Mouse (Mus musculus) limb, embryonic 11.5 days (tissue): Measurements from ENCODE around the gene Plcb3. TPM values are rescaled to one million over a fixed set of nuclear protein-coding genes. Genes with fewer than 3 reads are reported as not detected.

ENCODE experiments used
- ATAC-seq: fragments of 200-750 bp; cut with Nextera tagmentation; 2 replicates; pipeline ENCODE4 v1.8.0; 2017; ENCODE audit warnings: low read depth; ENCODE audit not compliant: insufficient number of reproducible peaks, low FRiP score, low TSS enrichment
- DNase-seq: peaks from one replicate; pipeline ENCODE4 v3.0.0-alpha.2; 2015; ENCODE audit warnings: low spot score
- H3K27ac ChIP-seq: fragments of 300-500 bp; sonication (generic); replicated peaks from 2 replicates; pipeline ENCODE4 v1.5.1; 2014; ENCODE audit warnings: low read depth, mild to moderate bottlenecking, low read length
- H3K27me3 ChIP-seq: fragments of 300-500 bp; sonication (generic); 2 replicates; pipeline ENCODE4 v1.6.1; 2014; ENCODE audit warnings: mild to moderate bottlenecking, low read length, mixed read lengths; ENCODE audit not compliant: control insufficient read depth, insufficient read depth
- H3K36me3 ChIP-seq: fragments of 300-500 bp; sonication (generic); 2 replicates; pipeline ENCODE4 v1.6.1; 2014; ENCODE audit warnings: mild to moderate bottlenecking, low read length, moderate library complexity, mixed read lengths; ENCODE audit not compliant: control insufficient read depth, insufficient read depth
- H3K4me1 ChIP-seq: fragments of 300-500 bp; sonication (generic); 2 replicates; pipeline ENCODE4 v1.6.1; 2014; ENCODE audit warnings: low read length, mixed read lengths; ENCODE audit not compliant: control insufficient read depth, insufficient read depth
- H3K4me2 ChIP-seq: fragments of 300-500 bp; sonication (generic); 2 replicates; pipeline ENCODE4 v1.6.1; 2014; ENCODE audit warnings: low read depth, mild to moderate bottlenecking, moderate library complexity; ENCODE audit not compliant: severe bottlenecking
- H3K4me3 ChIP-seq: fragments of 300-500 bp; sonication (generic); 2 replicates; pipeline ENCODE4 v1.5.1; 2014; ENCODE audit warnings: low read depth, low read length
- H3K9ac ChIP-seq: fragments of 300-500 bp; sonication (generic); 2 replicates; pipeline ENCODE4 v1.6.1; 2014; ENCODE audit warnings: mild to moderate bottlenecking, low read length
- H3K9me3 ChIP-seq: fragments of 300-500 bp; sonication (generic); 2 replicates; pipeline ENCODE4 v1.6.1; 2016; ENCODE audit warnings: low read length; ENCODE audit not compliant: control insufficient read depth
- WGBS: fragments of 180-500 bp; shearing (Covaris S2); extraction: QIAGEN DNeasy Blood & Tissue Kit; methylation state at CpG from one replicate; pipeline ENCODE4 v1.1.7; 2014; 5-methylcytosine and 5-hydroxymethylcytosine counted together
- polyA plus RNA-seq: library from polyadenylated mRNA; unstranded; fragments of >200 nt; fragmentation: Nextera tagmentation; extraction: Ambion mirVana; gene quantifications from 2 replicates; pipeline ENCODE4 v1.2.1, GENCODE M21; 2014

Gene Plcb3
- polyA plus RNA-seq, 1 experiment from 2014 or later, result 24.4 TPM

DNA sequence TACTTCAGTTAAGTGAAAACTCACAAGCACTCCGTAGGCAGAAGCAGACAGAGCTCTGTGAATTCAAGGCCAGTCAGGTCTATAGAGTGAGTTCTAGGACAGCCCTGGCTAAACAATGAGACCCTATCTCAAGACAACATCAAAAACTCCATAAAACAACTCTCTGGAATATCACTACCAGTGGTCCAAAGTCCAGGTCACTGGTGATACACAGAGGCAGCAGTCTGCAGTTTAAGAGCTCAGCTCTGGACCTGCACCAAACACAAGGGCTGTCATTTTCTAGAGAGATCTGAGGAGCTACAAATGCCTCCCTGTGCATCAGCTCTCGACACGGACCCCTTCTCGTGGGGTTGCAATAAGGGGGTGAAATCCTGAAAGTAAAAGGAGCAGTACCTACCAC, 57.9 kb downstream of the Plcb3 start:
- Histone ChIP-seq H3K9ac (no peak overlapping the region; the same call in 1 of the 2 replicates), H3K9me3 (no peaks in the 10 kb centered on the region), H3K4me1 (peaks cover 5% of the 10 kb centered on the region), H3K4me2 (no peak overlapping the region), H3K27ac (no peak overlapping the region), H3K27me3 (peaks cover 10% of the 10 kb centered on the region), H3K4me3 (no peak overlapping the region), H3K36me3 (no peaks in the 10 kb centered on the region)
- ATAC-seq (no peak), DNase-seq (no peak)
- WGBS, result 92% methylated on average over 4 of the region's 4 CpGs

DNA sequence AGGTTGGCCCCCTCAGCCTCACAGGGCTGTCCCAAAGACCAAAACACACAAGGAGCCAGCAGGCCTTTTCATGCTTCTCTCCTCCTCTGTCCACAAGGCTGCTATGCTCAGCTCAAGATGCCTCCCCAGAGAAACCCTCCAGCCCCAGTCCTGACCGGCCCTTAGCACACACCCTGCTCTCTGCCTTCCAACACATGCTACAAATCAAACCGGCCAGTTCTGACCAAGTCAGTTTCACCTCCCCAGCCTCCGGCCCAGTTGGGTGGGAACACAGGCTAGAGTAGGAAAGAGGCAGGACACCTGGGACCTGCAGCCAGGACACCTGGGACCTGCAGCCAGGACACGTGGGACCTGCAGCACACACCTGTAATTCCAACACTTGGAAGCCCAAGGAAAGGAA, 59.8 kb downstream of the Plcb3 start:
- DNase-seq (no peak), ATAC-seq (no peak)
- Histone ChIP-seq H3K4me1 (peaks cover 5% of the 10 kb centered on the region), H3K9me3 (no peaks in the 10 kb centered on the region), H3K36me3 (peaks cover 10% of the 10 kb centered on the region), H3K4me3 (no peak overlapping the region), H3K27me3 (no peaks in the 10 kb centered on the region), H3K4me2 (no peak overlapping the region), H3K27ac (no peak overlapping the region), H3K9ac (no peak overlapping the region)
- WGBS, result 72% methylated on average over 4 of the region's 4 CpGs

DNA sequence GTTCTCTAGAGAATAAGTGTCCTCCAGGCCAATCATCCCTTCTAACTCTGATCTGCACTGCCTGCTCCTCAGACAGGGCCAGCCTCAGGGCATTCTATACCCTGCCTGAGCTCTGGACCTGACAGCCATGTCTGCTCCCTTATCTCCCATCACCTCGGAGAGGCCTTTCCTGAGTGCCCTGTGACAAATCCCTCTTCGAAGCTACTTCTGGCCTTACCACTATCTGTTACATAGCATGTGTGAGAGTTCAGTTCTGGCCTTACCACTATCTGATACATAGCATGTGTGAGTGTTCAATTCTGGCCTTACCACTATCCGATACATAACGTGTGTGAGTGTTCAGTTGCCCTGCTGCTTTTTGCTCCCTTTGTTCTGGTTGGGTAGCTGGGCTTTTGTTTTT, 61.0 kb downstream of the Plcb3 start:
- Histone ChIP-seq H3K4me1 (peaks cover 6% of the 10 kb centered on the region; the same call in 1 of the 2 replicates), H3K27ac (no peak overlapping the region), H3K36me3 (peaks cover 12% of the 10 kb centered on the region), H3K4me2 (no peak overlapping the region), H3K4me3 (no peak overlapping the region), H3K27me3 (no peaks in the 10 kb centered on the region), H3K9ac (no peak overlapping the region), H3K9me3 (no peaks in the 10 kb centered on the region)
- DNase-seq (no peak), ATAC-seq (no peak)
- WGBS, result 83% methylated on average over 4 of the region's 4 CpGs

DNA sequence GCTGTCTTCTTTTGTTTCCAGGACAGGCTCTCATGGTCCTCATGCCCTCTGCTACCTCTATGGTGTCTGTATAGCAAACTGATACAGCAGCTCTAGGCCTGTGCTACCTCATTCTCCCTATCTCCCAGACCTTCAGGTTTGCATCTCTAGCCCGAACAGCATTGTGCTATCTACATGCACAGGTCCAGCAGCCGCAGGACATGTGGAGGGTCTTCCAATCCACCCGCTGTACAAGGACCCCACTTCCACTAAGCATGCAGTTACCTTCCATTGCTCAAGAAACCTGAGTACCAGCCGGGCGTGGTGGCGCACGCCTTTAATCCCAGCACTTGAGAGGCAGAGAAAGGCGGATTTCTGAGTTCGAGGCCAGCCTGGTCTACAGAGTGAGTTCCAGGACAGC, 61.7 kb downstream of the Plcb3 start:
- Histone ChIP-seq H3K4me2 (no peak overlapping the region), H3K4me3 (no peak overlapping the region), H3K4me1 (peaks cover 6% of the 10 kb centered on the region; the same call in 1 of the 2 replicates), H3K27ac (no peak overlapping the region), H3K36me3 (peaks cover 12% of the 10 kb centered on the region), H3K9ac (no peak overlapping the region), H3K9me3 (no peaks in the 10 kb centered on the region), H3K27me3 (no peaks in the 10 kb centered on the region)
- DNase-seq (no peak), ATAC-seq (no peak)
- WGBS, result 95% methylated on average over 9 of the region's 9 CpGs

DNA sequence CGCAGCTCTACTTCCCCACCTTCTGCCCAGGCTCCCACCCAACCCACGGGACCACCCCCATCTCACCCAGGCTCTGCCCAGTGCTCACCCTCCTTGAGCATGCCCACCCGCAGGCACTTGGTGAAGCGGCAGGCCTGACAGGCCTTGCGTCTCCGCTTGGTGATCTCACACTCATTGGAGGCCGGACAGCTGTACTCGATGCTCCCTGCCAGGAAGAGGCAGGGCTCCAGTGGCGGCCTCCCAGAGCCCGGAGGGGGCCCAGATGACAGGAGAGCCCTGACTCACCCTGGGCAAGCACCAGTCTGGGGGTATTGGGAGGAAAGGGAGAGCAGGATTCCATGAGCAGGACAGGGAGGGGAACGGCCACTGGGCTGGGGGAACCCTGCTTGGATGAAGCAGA, 62.3 kb downstream of the Plcb3 start:
- Histone ChIP-seq H3K4me3 (no peak overlapping the region), H3K4me1 (peaks cover 6% of the 10 kb centered on the region; the same call in 1 of the 2 replicates), H3K27me3 (no peaks in the 10 kb centered on the region), H3K27ac (no peak overlapping the region), H3K36me3 (peaks cover 12% of the 10 kb centered on the region), H3K9ac (no peak overlapping the region), H3K4me2 (no peak overlapping the region), H3K9me3 (no peaks in the 10 kb centered on the region)
- 88% methylated on average over 11 of the region's 11 CpGs for WGBS
- ATAC-seq, result no peak
- no peak for DNase-seq

DNA sequence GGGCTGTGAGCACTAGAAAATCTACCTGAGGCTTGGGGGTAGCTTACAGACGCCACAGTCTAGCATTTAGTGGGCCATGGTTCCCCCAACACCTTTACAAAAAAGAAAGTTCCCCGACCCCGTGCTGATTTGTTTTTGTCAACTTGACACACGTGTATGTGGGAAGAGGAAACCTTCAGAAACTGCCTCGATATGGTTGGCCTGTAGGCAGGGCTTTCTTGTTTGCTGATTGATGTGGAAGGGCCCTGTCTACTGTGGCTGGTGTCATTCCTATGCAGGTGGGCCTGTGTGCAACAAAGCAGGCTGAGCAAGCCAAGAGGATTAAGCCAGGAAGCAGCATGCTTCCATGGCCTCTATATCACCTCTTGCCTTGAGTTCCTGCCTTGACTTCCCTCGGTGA, 63.2 kb downstream of the Plcb3 start:
- no peak overlapping the region for H3K4me3 ChIP-seq
- no peak overlapping the region for H3K27ac ChIP-seq
- peaks cover 12% of the 10 kb centered on the region; the same call in 1 of the 2 replicates for H3K4me1 ChIP-seq
- H3K9me3 ChIP-seq, result no peaks in the 10 kb centered on the region
- ATAC-seq, result no peak
- no peak overlapping the region for H3K9ac ChIP-seq
- no peak for DNase-seq
- H3K4me2 ChIP-seq, result no peak overlapping the region
- 87% methylated on average over 6 of the region's 6 CpGs for WGBS
- peaks cover 12% of the 10 kb centered on the region for H3K36me3 ChIP-seq
- H3K27me3 ChIP-seq, result no peaks in the 10 kb centered on the region

DNA sequence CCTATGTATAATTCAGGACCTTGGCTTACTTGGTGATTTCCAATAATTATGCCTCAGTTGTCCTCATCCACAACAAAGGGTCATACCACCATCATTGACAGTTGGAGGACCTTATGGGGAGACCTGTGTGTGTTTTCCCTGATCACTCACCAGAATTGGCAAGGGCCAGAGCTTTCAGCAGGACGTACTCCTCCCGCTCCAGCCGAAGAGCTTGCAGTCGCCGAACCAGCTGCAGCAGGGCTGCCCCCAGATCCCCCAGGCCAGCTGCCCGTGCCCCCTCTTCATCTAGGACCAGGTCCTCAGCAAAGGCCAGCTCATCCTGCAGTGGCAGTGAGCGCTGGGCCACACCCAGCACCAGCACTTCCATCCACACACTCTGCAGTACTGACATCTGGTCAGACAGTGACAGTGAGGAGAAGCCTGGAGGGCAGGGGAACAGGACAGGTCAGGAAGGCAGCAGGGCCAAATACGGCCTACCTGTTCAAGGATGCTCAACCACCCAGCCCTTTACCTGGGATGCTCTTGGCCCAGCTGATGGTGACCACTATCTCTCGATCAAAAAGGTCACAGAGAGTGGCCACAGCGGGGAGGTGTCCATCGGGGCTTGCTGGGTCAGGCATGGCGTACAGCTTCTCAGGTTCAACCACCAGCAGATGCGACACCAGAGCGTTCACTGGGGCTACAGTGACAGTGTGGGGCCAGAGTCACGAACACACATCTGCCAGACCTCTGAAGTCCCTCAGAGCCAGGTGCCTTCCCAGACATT, 63.9 kb downstream of the Plcb3 start:
- ATAC-seq (no peak), DNase-seq (no peak)
- no peak overlapping the region for H3K9ac ChIP-seq
- no peak overlapping the region for H3K4me2 ChIP-seq
- H3K4me3 ChIP-seq, result 0 out of 2 replicates have a peak overlapping the region, but pooled peaks have one; percentile 5
- WGBS, result 88% methylated on average over 15 of the region's 15 CpGs
- peaks cover 13% of the 10 kb centered on the region; the same call in 1 of the 2 replicates for H3K4me1 ChIP-seq
- no peaks in the 10 kb centered on the region for H3K27me3 ChIP-seq
- H3K36me3 ChIP-seq, result peaks cover 12% of the 10 kb centered on the region
- no peak overlapping the region for H3K27ac ChIP-seq
- no peaks in the 10 kb centered on the region for H3K9me3 ChIP-seq

DNA sequence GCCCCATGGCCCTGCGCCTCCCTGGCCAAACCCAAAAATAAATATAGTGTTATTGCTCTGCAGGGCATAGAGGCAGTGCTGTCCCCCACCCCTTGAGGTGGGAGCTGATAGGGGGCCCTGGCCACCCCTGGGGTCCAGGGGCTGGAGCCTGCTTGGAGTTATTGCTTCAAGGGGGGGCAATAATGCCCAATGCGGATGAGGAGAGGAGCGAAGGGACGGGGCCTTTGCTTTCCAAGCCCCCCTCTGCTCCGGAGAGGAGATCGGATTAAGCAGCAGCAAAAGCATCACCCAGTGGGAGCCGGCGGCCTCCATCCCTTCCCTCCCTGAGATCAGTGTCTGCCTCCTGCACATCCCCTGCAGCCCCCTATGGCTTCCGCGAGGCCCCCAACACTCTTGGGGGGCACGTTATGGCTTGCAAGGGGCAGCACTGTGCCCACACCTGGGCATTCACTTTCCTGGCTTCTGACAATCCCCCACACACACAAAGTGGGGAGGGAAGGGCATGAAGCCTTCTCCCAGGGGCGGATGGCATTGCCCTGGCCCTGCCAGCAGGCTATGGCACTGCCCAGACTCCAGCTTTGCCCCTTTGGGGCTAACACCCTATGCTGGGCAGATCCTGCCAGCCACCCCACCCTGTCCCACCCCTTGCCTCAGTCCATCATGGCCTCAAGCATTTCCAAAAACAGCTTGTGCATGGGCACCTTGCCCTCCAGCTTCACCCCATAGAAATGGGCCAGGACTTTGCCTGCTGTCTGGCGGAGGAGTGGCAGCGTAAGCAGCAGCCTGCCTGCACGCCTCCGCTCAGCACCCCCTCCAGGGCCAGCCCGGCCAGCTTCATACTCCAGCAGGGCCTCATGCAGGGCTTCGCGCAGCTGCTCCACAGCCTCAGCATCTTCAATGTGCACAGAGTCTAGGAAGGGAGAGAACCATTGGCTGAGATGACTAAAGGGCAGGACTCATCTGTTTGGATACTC, 64.9 kb downstream of the Plcb3 start:
- peaks cover 15% of the 10 kb centered on the region for H3K36me3 ChIP-seq
- ATAC-seq (no peak), DNase-seq (no peak)
- 88% methylated on average over 19 of the region's 19 CpGs for WGBS
- peaks cover 13% of the 10 kb centered on the region; the same call in 1 of the 2 replicates for H3K4me1 ChIP-seq
- H3K27ac ChIP-seq, result no peak overlapping the region
- H3K4me3 ChIP-seq, result peak overlapping the region; percentile 60; the same call in 1 of the 2 replicates
- H3K27me3 ChIP-seq, result no peaks in the 10 kb centered on the region
- no peak overlapping the region for H3K9ac ChIP-seq
- peak overlapping the region; percentile 27 for H3K4me2 ChIP-seq
- H3K9me3 ChIP-seq, result no peaks in the 10 kb centered on the region
